Mouse (Mus musculus): ENCODE measurements around the gene Acat2.

- TF ChIP-seq CTCF (IDR thresholded peaks at IDR 0.05; ENCODE audit: control insufficient read depth, insufficient read depth, low read length) (peak; percentile 6; the same call in 1 of the 2 replicates), POLR2A (IDR thresholded peaks at IDR 0.05; ENCODE audit: borderline replicate concordance, control insufficient read depth, low read depth, low read length) (peak; percentile 94)
Observed at GRCm38 (mm10) chr17:12960331-12960873, at the start of gene Acat2.
